Mouse (Mus musculus) kidney, postnatal 0 days (tissue): ENCODE data around the gene Tbx4. TPM values are rescaled to one million over a fixed set of nuclear protein-coding genes. Genes with fewer than 3 reads are reported as not detected.

Experiments used
- ATAC-seq: fragments of 200-750 bp; cut with Nextera tagmentation; replicated peaks from 2 replicates; pipeline ENCODE4 v1.8.0; 2017; ENCODE audit warnings: low read depth, moderate number of reproducible peaks, moderate TSS enrichment, moderate library complexity; ENCODE audit not compliant: low FRiP score
- DNase-seq: peaks from one replicate; pipeline ENCODE4 v3.0.0-alpha.2; 2016; ENCODE audit warnings: low spot score
- H3K27ac ChIP-seq: fragments of 300-500 bp; sonication (generic); 2 replicates; pipeline ENCODE4 v1.5.1; 2014; ENCODE audit warnings: mild to moderate bottlenecking
- H3K27me3 ChIP-seq: fragments of 300-500 bp; sonication (generic); 2 replicates; pipeline ENCODE4 v1.6.1; 2014; ENCODE audit warnings: low read length, mixed read lengths; ENCODE audit not compliant: insufficient read depth
- H3K36me3 ChIP-seq: fragments of 300-500 bp; sonication (generic); 2 replicates; pipeline ENCODE4 v1.6.1; 2014; ENCODE audit warnings: low read length, mixed read lengths; ENCODE audit not compliant: insufficient read depth
- H3K4me1 ChIP-seq: fragments of 300-500 bp; sonication (generic); replicated peaks from 2 replicates; pipeline ENCODE4 v1.6.1; 2014; ENCODE audit warnings: antibody characterized with exemption, low read length, mixed read lengths; ENCODE audit not compliant: insufficient read depth
- H3K4me2 ChIP-seq: fragments of 300-500 bp; sonication (generic); 2 replicates; pipeline ENCODE4 v1.6.1; 2014; ENCODE audit warnings: mild to moderate bottlenecking, low read length, moderate library complexity, mixed read lengths
- H3K4me3 ChIP-seq: fragments of 300-500 bp; sonication (generic); replicated peaks from 2 replicates; pipeline ENCODE4 v1.5.1; 2014; ENCODE audit warnings: low read depth, low read length
- H3K9ac ChIP-seq: fragments of 300-500 bp; sonication (generic); 2 replicates; pipeline ENCODE4 v1.6.1; 2014; ENCODE audit warnings: low read depth, low read length
- H3K9me3 ChIP-seq: fragments of 300-500 bp; sonication (generic); replicated peaks from 2 replicates; pipeline ENCODE4 v1.6.1; 2016; ENCODE audit warnings: low read length, inconsistent platforms, mixed read lengths
- CTCF ChIP-seq: IDR thresholded peaks from 2 replicates; pipeline ENCODE4 v1.5.1; 2016; ENCODE audit warnings: antibody characterized with exemption, low read depth, mild to moderate bottlenecking, moderate library complexity
- WGBS: fragments of 180-500 bp; shearing (Covaris S2); extraction: QIAGEN DNeasy Blood & Tissue Kit; methylation state at CpG from one replicate; pipeline ENCODE4 v1.1.7; 2014; 5-methylcytosine and 5-hydroxymethylcytosine counted together
- polyA plus RNA-seq: library from polyadenylated mRNA; unstranded; fragments of >200 nt; fragmentation: Nextera tagmentation; extraction: Ambion mirVana; gene quantifications from 2 replicates; pipeline ENCODE4 v1.2.1, GENCODE M21; 2015

Gene Tbx4
- polyA plus RNA-seq, 1 experiment from 2014 or later: 0.07 TPM

DNA sequence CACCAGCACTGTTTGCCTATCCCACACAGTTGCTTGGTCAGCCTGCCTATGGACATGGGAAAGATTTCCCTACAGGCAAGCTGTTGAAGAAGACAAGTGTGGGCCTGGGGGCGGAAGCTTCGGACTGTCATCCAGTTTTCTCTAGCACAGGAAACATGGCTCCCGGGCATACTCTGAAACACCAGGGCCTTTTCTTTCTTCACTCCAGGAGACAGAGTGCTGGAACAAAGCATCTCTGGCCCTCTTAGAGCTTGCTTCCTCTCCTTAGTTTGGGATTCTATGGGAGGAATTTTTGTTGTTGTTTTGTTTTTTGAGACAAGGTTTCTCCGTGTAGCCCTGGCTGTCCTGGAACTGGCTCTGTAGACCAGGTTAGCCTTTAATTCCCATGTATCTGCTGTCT, 1.7 kb upstream of the Tbx4 start:
- 68% methylated on average over 4 of the region's 4 CpGs for WGBS
- Histone ChIP-seq H3K4me3 (no peak overlapping the region), H3K4me1 (0 out of 2 replicates have a peak, but pooled peaks cover 4% of the 10 kb centered on the region), H3K36me3 (no peaks in the 10 kb centered on the region), H3K27me3 (peaks cover 40% of the 10 kb centered on the region), H3K4me2 (no peak overlapping the region), H3K9ac (no peak overlapping the region), H3K27ac (no peak overlapping the region), H3K9me3 (no peaks in the 10 kb centered on the region)
- DNase-seq (no peak), ATAC-seq (no peak)
- no peak for TF ChIP-seq CTCF

DNA sequence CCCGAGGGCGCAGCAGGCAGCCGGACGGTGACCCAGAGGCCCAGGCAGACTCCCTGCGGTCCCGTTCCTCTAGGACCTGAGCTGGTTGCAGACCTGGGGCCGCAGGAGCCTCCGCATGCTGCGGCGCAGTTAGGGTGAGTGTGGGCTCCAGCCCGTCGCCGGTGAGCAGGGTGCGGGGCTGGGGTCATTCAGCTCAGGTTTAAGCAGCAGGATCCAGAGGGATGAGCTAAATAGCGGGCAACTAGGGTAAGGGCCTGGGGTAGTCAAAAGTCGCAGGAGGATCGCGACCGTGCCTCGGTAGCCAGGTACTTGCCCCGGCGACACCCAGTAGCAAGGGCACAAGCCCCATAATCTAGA, 185 bp downstream of the Tbx4 start:
- DNase-seq (no peak), ATAC-seq (no peak)
- TF ChIP-seq CTCF: no peak
- H3K27me3 ChIP-seq: peaks cover 59% of the 10 kb centered on the region
- H3K9ac ChIP-seq: no peak overlapping the region
- no peak overlapping the region for H3K4me3 ChIP-seq
- 0 out of 2 replicates have a peak, but pooled peaks cover 4% of the 10 kb centered on the region for H3K4me1 ChIP-seq
- H3K4me2 ChIP-seq: no peak overlapping the region
- no peak overlapping the region for H3K27ac ChIP-seq
- 10% methylated on average over 22 of the region's 22 CpGs for WGBS
- H3K9me3 ChIP-seq: no peaks in the 10 kb centered on the region
- H3K36me3 ChIP-seq: no peaks in the 10 kb centered on the region

DNA sequence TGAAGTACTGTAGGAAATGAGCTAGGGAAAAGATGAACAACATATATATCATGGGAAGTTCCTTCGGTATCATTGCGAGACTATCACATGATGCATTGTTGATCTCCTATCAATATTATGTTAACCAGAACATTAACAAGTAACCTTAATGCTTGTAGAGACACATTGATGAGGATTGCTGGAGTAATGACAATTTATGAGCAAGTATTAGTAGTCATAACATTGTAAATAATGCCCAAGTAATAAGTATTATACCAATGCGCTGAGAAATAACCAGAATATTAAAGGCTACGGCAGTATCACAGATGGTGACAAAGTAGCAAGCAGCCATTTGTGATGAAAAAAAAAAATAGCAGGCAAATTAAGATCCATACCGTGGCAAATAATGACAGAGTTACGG, 1.1 kb downstream of the Tbx4 start:
- Histone ChIP-seq H3K27me3 (peaks cover 68% of the 10 kb centered on the region), H3K36me3 (no peaks in the 10 kb centered on the region), H3K9me3 (no peaks in the 10 kb centered on the region), H3K4me3 (no peak overlapping the region), H3K27ac (no peak overlapping the region), H3K4me2 (no peak overlapping the region), H3K4me1 (0 out of 2 replicates have a peak, but pooled peaks cover 4% of the 10 kb centered on the region), H3K9ac (no peak overlapping the region)
- WGBS: 26% methylated on average over 6 of the region's 6 CpGs
- DNase-seq (peak; percentile 19), ATAC-seq (no peak)
- no peak for TF ChIP-seq CTCF

DNA sequence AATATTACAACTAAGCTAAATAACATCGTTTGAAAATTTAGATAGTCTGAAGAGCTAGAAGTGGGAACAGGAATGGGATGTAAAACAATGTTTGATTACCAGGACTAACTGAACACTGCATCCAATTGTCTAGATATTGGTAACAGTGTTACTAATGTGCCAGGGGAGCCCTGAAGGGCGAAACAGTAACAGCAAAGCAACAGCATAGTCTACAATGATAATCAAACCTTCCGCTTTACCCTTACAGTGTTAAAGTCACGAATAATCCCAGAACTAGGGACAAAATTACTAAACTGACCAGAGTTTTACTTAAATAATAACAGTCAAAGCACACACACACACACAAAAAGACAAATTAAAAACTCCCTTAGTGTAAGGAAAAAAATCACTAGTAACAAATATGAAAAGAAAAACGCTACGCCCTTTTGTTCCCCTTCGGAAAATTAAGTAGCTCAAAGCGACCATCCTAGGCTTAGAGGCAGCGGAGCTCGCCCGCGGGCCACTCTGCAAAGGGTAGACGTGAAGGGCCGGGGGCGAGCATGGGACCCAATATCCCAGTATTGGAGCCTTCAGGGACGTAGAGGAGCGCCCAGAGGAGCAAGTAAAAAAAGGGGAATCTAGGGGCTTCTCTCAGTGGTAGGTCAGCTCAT, 1.7 kb downstream of the Tbx4 start:
- Histone ChIP-seq H3K36me3 (no peaks in the 10 kb centered on the region), H3K9ac (no peak overlapping the region), H3K4me3 (no peak overlapping the region), H3K27ac (no peak overlapping the region), H3K9me3 (no peaks in the 10 kb centered on the region), H3K4me2 (0 out of 2 replicates have a peak overlapping the region, but pooled peaks have one; percentile 9), H3K27me3 (peaks cover 75% of the 10 kb centered on the region), H3K4me1 (0 out of 2 replicates have a peak, but pooled peaks cover 4% of the 10 kb centered on the region)
- ATAC-seq: no peak
- DNase-seq: peak; percentile 32
- no peak for TF ChIP-seq CTCF
- WGBS: 8% methylated on average over 17 of the region's 17 CpGs

DNA sequence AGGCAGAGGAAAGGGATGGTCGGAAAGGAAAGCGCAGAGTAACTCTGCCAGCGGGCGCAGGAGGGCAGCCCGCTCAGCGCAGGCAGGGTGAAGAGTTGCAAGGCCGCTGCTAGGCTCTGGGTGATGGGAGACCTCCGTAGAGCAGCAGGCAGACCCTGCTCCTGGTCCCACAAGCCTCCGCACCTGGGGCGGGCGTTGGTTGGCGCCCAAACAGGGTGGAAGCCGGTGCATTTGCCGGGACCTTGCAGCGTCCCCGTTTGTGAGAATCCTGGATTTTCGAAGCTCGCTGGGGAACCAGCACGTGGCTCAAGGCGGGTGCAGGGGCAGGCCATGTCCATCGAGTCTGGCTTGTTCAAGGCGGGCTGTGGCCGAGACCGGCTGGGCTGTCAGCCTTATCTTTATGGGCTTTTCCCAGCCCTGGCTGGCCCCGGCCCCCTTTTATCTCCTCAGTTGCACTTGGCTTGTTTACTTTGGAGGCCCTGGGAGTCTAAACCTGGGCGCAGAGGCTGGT, 2.3 kb downstream of the Tbx4 start:
- no peaks in the 10 kb centered on the region for H3K36me3 ChIP-seq
- TF ChIP-seq CTCF: no peak
- no peak overlapping the region for H3K4me3 ChIP-seq
- WGBS: 6% methylated on average over 26 of the region's 26 CpGs
- no peak overlapping the region for H3K27ac ChIP-seq
- ATAC-seq: no peak
- no peaks in the 10 kb centered on the region for H3K9me3 ChIP-seq
- peaks cover 80% of the 10 kb centered on the region for H3K27me3 ChIP-seq
- 0 out of 2 replicates have a peak, but pooled peaks cover 4% of the 10 kb centered on the region for H3K4me1 ChIP-seq
- 0 out of 2 replicates have a peak overlapping the region, but pooled peaks have one; percentile 9 for H3K4me2 ChIP-seq
- DNase-seq: peak; percentile 27
- H3K9ac ChIP-seq: no peak overlapping the region

DNA sequence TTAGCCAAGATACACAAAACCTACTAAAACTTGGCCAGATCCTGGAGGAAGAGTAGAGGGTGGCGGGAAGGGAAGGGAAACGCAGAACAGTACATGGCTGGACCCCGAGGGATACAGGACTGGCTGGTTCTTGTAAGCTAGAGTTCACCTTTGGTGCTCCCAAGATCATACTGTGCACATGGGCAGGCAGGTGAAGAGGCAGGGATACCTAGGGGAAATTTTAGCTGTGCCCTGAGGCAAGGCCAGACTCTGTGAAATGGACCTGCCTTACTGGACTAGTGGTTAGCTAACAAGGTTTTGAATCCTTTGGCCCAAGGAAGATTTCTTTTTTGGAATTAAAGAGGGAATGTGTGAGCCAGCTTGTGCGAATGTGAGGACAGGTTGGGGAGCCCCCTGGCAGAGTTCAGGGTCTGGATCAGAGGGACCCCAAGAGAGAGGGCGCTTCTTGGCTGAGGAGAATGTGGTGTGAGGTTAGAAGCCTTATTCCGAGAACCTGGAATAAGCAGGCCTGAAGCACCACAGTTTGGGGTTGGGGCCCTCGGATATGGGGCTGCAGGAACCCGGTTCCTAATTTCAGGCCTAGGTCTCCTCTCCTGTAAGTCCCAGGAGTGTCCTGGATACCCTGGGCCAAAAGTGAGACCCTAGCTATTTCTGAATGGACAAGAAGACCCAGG, 3.0 kb downstream of the Tbx4 start:
- ATAC-seq (no peak), DNase-seq (no peak)
- Histone ChIP-seq H3K4me2 (no peak overlapping the region), H3K36me3 (no peaks in the 10 kb centered on the region), H3K4me3 (no peak overlapping the region), H3K27me3 (peaks cover 87% of the 10 kb centered on the region), H3K9ac (no peak overlapping the region), H3K27ac (no peak overlapping the region), H3K9me3 (no peaks in the 10 kb centered on the region), H3K4me1 (0 out of 2 replicates have a peak, but pooled peaks cover 4% of the 10 kb centered on the region)
- no peak for TF ChIP-seq CTCF
- 47% methylated on average over 8 of the region's 8 CpGs for WGBS
